Mouse (Mus musculus) heart, postnatal 25 days (tissue): Measurements from ENCODE around the gene Tmem132e. TPM values are rescaled to one million over a fixed set of nuclear protein-coding genes. Genes with fewer than 3 reads are reported as not detected.

Source experiments
- total RNA-seq, 2 experiments: library from RNA; stranded (reverse); gene quantifications; 2 replicates each; pipeline ENCODE4 v1.2.3; 2021

Tmem132e gene
- total RNA-seq, 2 experiments from 2014 or later = 0.18 to 0.22 TPM

Other genes starting within 250 kb of the Tmem132e start
- gene Ccl1, start 83.2 kb upstream of the Tmem132e start, total RNA-seq = not detected